Mouse (Mus musculus): ENCODE data around the gene Cntln.

The Cntln gene

DNA sequence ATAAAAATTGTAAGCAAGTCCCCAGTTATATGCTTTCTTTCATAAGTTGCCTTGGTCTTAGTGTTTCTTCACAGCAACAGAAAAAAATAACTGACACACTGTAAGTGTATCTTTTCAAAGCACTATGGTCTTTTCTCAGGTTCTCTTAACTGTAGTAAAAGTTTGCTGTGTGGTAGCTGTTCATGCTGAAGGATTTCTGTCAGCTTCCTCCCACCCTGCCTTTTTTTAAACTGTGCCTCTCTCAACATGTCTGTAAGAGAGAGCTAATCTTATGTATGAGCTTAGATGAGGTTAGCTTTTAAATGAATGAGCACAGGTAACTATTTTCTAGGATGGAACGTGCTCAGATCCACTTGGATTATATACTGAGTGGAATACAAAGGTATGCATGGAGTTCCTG, 170.5 kb downstream of the Cntln start:
- no peak for DNase-seq (ENCODE audit: low spot score)

DNA sequence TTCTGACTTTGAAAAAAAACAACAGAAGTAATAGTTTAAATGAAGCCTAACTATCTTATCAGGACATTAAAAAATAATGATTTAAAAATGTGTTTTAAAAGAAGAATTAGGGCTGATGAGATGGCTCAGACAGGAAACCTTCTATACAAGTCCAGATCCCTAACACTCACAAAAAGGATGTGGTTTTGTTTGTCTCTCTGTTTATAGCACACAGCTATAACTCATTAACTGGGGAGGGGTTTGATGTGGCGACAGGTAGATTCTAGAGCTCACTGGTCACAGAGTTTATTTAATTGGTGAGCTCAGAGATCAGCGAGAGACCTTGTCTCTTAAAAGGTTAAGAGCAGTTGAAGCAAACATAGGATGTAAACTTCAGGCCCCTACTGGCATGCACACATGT, 175.5 kb downstream of the Cntln start:
- no peak for DNase-seq (ENCODE audit: low spot score)

DNA sequence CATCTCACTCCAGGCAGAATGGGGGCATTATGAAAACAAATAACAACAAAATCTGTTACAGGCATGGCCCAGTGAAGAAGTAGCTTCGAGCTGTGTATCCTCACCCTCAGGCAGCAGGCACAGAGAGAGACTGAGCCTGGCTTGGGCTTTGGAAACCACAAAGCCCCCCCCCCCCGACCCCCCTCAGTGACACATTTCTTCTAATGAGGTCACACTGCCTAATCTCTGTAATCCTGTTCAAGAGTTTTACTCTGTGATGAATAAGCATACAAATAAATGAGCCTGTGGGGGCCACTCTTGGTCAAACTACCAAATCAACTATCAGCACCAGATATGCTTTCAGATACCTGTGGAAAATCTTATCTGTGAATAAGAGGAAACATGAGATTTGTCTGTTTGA, 177.6 kb downstream of the Cntln start:
- DNase-seq (ENCODE audit: low spot score), result no peak

DNA sequence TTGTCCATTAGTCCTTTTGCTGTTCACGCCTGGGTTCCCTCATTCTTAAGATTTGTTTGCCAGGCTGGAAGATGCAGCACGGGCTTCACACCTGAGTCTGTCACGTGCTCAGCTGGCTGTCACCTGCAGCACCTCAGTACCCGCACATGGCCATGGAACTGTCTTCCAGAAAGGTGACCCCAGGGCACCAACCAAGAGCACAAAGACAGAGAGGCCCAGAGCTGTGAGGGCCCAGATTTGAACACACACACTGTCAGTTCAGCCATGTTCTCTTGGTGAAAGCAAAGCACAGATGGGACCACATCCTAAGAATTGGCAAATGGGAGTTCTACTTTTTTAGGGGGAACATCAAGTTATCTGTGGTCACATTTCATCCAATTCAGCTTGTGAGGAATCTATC, 211.9 kb downstream of the Cntln start:
- DNase-seq (ENCODE audit: low spot score), result no peak

DNA sequence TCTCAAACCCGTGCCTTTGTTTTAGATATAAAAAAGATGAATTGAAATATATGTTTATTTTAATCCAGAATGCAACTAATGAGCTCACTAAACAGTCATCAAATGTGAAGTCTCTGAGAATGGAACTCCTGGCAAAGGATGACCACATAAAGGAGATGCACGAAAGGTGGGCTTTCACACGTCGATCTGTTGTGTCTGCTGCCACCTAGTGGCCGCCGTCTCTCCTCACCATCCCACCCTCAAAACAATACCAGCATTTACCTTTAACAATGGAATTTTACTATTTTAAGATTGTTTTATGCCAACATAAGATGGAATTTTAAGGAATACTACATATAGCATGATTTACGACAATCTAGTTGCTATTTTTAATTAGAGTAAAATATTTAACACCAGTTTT, 212.6 kb downstream of the Cntln start:
- DNase-seq (ENCODE audit: low spot score), result no peak

DNA sequence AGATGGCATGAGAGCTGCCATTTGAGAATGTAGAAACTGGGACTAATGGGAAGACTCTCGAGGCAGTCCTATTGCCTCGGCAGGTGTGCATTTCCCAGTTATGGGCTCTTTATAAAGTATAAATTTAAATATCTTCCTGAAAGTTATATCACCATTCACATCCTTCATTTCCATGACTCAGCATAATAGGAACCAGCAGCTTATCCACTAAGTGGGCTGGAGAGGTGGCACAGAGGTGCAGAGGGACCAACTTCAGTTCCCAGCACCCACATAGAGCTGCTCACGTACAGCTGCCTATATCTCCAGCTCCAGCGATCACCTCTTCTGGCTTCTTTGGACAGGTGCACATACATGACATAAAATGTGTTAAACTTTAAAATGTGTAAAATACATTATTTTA, 218.1 kb downstream of the Cntln start:
- DNase-seq (ENCODE audit: low spot score), result no peak

DNA sequence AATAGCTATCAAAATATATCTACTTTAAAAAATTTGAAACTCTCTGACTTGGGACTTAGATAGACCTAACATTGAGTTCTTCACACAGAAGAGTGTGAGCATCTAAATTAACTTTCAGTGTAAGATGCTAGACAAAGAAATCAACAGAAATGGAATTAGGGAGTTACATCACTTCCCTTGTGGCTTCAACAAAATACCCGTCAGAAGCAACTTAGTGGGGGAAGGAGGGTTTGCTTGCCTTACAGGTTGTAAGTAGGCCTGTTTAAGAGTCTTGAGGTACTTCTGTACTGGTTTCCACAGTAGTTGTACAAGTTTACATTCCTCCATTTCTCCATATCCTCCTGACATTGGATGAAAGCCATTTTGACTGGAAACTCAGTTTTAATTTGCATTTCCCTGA, 222.3 kb downstream of the Cntln start:
- DNase-seq (ENCODE audit: low spot score), result no peak

DNA sequence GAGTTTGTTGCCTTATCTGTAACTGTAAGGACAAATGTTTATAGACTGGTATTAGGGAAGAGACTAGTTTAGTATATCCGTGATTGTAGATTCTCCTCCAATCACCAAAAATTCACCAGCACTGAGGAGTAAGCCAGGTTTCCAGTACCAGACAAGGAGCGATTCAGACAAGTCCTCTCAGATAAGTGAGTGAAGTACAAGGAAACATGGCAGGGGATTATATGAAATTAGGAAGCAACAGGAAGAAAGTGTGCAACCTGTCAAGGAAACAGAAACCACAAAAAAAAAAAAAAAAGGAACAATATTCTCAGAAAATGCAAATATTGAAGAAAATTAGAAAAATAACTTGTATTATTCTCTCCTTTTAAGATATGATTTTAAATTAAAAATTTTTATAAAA, 222.9 kb downstream of the Cntln start:
- DNase-seq (ENCODE audit: low spot score), result no peak

DNA sequence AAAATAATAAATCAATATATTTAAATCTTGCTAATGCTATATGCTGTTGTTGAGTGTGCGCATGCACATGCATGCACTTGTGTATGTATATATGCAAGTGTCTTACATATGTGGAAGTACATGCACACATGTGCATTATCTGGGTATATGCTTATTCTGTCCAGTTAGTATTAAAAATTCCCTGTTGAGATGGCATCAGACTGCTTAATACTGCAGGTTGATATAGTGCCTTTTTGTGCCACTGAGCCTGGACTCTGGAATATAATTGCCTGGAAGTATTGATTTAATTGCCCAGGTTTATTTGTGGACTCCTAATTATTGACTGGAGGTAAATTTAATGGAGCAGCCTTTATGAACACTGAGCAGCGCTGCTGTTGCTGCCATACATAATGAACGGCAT, 236.2 kb downstream of the Cntln start:
- DNase-seq (ENCODE audit: low spot score), result no peak

DNA sequence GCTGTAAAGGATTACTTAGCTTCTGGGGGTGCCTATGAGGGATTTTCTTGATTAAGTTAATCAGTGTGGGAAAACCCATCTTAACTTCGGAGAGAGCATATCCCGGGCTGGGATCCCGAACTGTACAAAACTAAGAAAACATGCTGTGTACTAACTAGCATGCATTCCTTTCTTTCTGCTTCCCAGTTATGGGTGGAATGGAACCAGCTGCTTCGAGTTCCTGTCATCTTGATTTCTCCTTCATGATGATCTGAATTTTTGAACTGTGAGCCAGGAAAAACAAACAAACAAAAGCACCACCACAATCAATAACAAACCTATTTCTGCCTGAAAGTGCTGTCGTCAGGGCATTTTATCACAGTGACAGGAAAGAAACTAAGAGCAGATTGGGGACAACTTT, 265.6 kb downstream of the Cntln start:
- no peak for DNase-seq (ENCODE audit: low spot score)

DNA sequence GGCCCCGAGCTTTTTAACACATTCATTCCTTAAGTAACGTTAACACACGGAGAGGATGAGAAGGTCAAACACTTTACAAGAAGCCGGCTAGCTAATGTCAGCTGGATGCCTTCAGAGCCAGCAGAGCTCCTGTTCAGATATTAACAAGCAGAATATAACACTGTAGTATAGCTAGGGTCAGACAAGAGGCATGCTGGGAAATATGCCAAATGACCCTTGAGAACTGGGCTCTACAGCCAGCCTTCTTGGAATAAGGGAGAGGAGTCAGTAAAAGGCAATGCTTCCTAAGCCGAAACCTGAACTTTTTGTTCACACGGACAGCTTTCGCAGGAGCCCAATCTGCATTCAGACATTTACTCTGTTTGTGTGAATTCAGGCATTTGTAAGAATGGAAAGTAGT, 267.8 kb downstream of the Cntln start:
- DNase-seq (ENCODE audit: low spot score), result no peak

DNA sequence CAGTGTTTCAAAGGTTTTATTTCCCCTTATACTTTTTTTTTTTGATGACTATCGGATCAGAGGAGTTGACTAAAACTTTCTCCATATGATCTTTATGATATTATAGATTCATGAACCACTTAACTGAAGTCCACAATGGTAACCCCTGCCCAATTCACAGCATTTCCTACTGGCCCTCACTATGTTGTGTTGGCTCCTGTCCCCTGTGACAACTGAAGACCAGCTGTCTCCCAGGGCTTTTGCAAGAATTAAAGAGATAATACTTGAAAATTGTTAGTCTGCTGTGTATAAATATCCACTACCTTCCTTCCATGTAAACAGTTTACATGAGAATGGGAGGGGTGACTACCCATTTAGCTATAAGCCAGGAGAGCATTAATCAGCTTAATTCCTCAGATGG, 270.3 kb downstream of the Cntln start:
- no peak for DNase-seq (ENCODE audit: low spot score)

DNA sequence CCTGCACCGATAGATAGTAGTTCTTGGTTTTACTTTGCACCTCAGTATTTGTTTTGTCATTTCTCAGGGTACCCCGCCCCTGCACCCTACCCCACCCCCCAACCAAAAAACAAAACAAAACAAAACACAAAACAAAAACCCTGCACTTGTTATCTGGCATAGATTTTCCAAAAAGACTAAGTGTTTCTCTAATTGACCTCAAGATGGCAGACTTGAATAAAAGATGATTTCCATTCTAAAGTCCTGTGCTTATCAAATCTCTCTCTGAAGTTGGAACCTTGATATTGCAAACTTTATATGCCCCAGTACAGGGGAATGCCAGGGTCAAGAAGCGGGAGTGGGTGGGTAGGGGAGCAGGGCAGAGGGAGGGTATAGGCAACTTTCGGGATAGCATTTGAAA, 277.0 kb downstream of the Cntln start:
- no peak for DNase-seq (ENCODE audit: low spot score)

DNA sequence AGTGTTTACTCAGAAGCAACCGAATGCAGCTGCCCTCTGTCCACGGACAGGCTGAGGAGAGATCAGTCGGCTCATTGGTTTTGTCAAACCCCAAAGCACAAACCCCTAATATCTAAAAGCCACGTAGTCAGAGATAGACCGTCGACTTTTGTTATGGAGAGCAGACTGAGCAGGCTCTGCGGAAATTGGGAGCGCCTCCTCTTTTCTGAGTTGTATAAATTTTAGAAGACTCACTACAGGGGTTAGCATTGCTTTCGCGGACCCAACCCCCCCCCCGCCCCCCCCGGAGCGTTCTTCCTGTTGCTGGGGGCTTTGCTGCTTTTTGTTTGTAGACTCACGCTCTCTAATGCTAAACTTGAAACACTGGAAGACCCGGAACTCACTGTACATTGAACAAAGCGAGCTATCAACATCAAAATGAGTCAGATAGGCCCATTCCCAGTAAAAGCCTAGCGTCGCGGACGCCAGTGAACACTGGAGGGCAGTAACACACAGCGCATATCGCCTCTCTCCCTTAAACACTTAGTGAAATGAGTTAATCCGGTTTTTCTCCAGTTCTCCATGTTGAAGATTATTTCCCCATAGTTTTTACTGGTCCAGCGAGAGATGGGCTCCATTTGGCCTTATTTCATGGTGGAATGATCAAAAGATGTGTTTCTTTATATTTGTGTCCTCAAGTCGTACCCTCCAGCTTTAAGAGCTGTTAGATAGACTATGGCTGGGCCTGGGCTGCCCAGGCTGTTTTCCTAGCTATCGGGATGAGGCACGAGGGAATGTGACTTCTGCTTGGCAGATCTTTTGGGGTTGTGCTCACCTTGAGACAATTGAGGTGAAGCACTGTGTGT, 278.6 kb downstream of the Cntln start:
- no peak for DNase-seq (ENCODE audit: low spot score)

DNA sequence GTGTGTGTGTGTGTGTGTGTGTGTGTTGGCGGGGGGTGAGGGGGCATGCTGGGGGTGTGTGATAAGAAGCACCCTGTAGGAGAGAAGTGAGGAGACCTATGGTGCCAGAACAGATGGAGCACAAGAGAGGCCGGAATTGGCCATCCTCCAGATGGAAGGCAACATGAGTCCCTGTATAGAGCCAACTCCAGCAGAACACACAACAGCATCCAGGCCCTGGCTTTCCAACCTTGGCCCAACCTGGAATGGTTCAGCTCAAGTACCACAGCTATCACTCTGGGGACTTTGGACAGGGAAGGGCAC, 279.2 kb downstream of the Cntln start:
- DNase-seq (ENCODE audit: low spot score), result no peak

DNA sequence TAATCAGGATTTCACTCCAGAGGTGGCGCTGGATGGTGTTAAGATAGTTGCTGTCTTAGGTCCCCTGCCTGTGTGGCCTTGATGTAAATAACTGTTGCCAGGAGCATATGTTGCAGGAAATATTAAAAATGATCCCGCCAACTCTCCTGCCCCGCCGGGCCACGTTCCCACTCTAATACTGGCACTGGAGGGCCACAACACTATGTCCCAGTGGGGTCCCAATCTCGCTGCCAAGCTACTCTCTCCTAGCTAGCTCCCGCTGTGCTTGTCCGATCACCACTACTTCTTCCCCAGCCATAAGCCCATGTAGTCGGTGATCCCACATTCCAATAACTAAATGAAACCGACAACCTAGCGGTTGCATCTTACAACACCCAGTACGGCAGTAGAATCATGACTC, 283.9 kb downstream of the Cntln start:
- DNase-seq (ENCODE audit: low spot score), result no peak

DNA sequence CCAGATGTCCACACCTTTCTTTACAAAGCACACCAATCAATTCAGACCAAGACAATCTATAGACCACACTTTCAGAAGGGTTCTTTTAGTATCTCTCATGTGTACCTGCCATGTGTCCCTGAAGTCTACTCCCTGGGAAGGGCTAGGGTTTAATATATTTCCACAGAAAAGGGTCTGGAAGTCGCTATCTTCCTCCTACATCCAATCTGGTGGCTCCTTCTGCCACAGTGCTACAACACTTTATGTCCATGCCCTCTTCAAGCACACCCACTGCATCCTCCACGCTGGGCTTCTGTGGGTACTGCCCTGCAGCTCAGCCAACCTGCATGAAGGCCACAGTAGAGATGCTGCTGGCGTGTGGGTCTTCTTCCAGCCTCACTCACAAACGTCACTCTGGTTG, 291.4 kb downstream of the Cntln start:
- no peak for DNase-seq (ENCODE audit: low spot score)

DNA sequence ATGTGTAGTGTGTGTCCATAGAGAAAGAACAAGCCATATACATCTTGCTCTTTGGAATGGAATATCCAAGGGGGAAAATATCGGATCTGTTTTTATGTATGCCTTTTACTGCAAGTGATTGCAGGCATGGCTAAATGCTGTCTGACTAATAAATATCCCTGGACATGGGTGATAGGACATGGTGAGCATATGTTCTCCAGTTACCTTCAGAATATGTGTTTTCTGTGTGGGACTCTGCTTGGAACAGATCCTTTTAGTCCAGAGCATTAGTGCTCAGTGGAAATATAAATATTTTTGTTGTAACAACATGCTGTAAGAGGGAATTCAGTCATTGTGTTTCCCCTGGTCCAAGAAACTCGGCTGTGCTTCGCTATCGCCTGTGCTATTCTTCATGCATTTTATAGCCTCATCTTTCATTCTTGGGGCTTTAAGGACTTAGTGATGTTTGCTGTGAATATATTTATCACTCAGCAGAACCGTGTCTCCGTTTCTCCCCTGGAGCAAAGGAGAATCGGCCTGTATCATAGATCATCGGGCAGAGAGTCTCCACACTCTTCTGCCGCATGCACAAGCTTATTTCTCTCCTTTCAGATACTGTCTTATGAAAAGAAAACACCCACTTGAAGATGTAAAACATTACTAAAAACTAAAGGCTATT, 294.4 kb downstream of the Cntln start:
- DNase-seq (ENCODE audit: low spot score), result no peak

Data from spleen, adult 12 weeks (tissue).